Mouse (Mus musculus): ENCODE results near the gene Polr2l.

Polr2l gene

GRCm38 (mm10) chr7:141423811-141424210 lies 51.1 kb downstream of the Polr2l start:
- Histone ChIP-seq H3K27me3 (ENCODE audit: insufficient read depth, low read length) (no peaks in the 10 kb centered on the region; the same call in 1 of the 2 replicates), H3K9me3 (ENCODE audit: low read length) (no peaks in the 10 kb centered on the region), H3K36me3 (ENCODE audit: insufficient read depth, low read length) (no peaks in the 10 kb centered on the region), H3K4me3 (replicated peaks; ENCODE audit: low read length) (no peak overlapping the region), H3K4me1 (replicated peaks; ENCODE audit: low read depth, low read length) (peaks cover 48% of the 10 kb centered on the region)
- TF ChIP-seq CTCF (conservative IDR thresholded peaks at IDR 0.05; ENCODE audit: low read length) (no peak), POU5F1 (IDR thresholded peaks at IDR 0.05; ENCODE audit: borderline replicate concordance, low read length) (no peak), NANOG (IDR thresholded peaks at IDR 0.05; ENCODE audit: borderline replicate concordance, low read length) (no peak)
